Mouse (Mus musculus): ENCODE data around the gene Gns.

Gene Gns

GRCm38 (mm10) chr10:121429981-121430682 is 65.2 kb downstream of the Gns start:
- no peak for DNase-seq (ENCODE audit: low spot score in 2 of 2)

- no peak for DNase-seq (ENCODE audit: low spot score in 2 of 2)
These were observed 66.1 kb downstream of the Gns start for GRCm38 (mm10) chr10:121430764-121431540.

GRCm38 (mm10) chr10:121432041-121432634 is 67.2 kb downstream of the Gns start:
- DNase-seq (ENCODE audit: low spot score in 2 of 2), result no peak

- no peak for DNase-seq (ENCODE audit: low spot score in 2 of 2)
These were observed 67.9 kb downstream of the Gns start for GRCm38 (mm10) chr10:121432635-121433280.

- DNase-seq (ENCODE audit: low spot score in 2 of 2), result no peak
These were observed 69.7 kb downstream of the Gns start for GRCm38 (mm10) chr10:121434441-121435103.

- no peak for DNase-seq (ENCODE audit: low spot score in 2 of 2)
These were observed 70.8 kb downstream of the Gns start for GRCm38 (mm10) chr10:121435546-121436257.

- no peak for DNase-seq (ENCODE audit: low spot score in 2 of 2)
These were observed 71.4 kb downstream of the Gns start for GRCm38 (mm10) chr10:121436258-121436645.

- no peak for DNase-seq (ENCODE audit: low spot score in 2 of 2)
These were observed 71.8 kb downstream of the Gns start for GRCm38 (mm10) chr10:121436693-121437092.

GRCm38 (mm10) chr10:121438109-121438508 is 73.2 kb downstream of the Gns start:
- no peak for DNase-seq (ENCODE audit: low spot score in 2 of 2)

GRCm38 (mm10) chr10:121439310-121439731 is 74.4 kb downstream of the Gns start:
- no peak for DNase-seq (ENCODE audit: low spot score in 2 of 2)

GRCm38 (mm10) chr10:121443791-121444190 is 78.9 kb downstream of the Gns start:
- no peak for DNase-seq (ENCODE audit: low spot score in 2 of 2)

- no peak for DNase-seq (ENCODE audit: low spot score in 2 of 2)
These were observed 79.3 kb downstream of the Gns start for GRCm38 (mm10) chr10:121444198-121444597.

- no peak for DNase-seq (ENCODE audit: low spot score in 2 of 2)
These were observed 80.9 kb downstream of the Gns start for GRCm38 (mm10) chr10:121445808-121446207.
